Mouse (Mus musculus): Measurements from ENCODE around the gene Nkx6-2.

- TF ChIP-seq CTCF (IDR thresholded peaks at IDR 0.05; ENCODE audit: low read depth) (no peak), EP300 (IDR thresholded peaks at IDR 0.05; ENCODE audit: low read depth) (no peak)
Observed at GRCm38 (mm10) chr7:139582595-139582994, at the start of gene Nkx6-2.

All from liver, embryonic 14.5 days (tissue).